Mouse (Mus musculus) embryo, embryonic 11.5 days (tissue): ENCODE results near the gene Hnrnpm.

Experiments
- DNase-seq: peaks from one replicate; pipeline ENCODE4 v3.0.0-alpha.2; 2012; ENCODE audit warnings: low read depth, low spot score

Hnrnpm gene

DNA sequence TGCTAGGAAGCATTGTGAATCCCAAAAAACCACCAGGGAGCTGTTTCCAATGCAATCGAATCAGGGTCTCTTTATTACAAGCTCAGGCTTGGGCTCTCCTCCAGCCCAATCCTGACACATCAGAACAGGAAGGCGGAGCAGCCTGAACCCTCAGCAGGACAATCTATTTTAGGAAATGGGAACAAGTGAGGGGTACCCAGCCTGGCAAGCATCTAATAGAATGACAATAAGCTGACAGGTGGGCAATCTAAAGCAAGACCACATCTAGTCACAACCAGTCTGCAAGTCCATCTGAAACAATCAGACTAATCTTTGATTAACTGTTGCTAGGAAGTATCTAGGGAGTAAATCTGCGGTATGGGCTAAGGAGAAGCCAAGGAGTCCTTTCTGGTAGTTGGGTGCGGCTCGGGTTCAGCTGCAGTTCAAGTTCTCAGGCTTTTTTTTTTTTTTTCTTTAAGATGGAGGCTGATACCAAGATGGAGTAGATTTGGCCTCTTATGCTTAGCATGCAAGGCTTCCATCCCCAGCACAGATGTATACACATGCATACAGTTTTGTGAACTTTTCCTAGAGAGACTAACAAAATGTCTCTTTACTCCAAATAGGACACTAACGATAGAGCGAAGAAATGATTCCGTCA, 86.7 kb downstream of the Hnrnpm start:
- DNase-seq = no peak

DNA sequence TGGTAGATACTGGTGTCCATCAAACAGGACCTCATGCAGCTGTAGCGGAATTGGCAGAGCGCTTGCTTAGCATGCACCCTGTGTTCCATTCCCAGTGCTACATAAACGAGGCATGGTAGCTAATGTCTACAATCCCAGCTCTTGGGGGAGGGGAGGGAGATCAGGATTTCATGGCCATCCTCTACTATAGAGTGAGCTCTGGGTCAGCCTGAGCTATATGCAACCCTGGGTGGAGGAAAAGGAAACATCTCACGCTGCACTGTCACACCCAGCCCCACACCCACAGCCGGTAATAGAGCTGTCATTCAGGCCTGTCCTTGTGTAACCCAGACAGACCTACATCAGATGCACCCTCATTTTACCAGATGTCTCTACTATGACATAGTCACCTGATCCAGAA, 88.2 kb downstream of the Hnrnpm start:
- DNase-seq = no peak

DNA sequence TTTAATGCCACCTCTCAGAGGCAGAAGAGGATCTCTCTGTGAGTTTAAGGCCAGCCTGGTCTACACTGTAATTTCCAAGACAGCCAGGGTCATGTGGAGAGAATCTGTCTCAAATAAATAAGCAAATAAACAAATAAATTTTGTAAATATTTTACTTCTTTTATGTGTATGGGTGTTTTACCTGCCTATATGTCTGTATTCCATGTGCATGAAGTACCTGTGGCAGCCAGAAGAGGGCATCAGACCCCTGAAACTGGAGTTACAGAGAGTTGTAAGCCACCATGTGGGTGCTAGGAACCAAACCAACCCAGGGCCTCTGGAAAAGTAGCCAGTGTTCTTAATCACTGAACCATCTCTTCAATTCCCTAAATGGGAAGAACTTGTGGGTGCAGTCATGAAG, 89.4 kb downstream of the Hnrnpm start:
- no peak for DNase-seq
